Mouse (Mus musculus): ENCODE data around the gene Chaf1a. TPM values are rescaled to one million over a fixed set of nuclear protein-coding genes. Genes with fewer than 3 reads are reported as not detected.

Gene Chaf1a
- polyA plus RNA-seq, 1 experiment from 2014 or later, result 9.2 TPM

DNA sequence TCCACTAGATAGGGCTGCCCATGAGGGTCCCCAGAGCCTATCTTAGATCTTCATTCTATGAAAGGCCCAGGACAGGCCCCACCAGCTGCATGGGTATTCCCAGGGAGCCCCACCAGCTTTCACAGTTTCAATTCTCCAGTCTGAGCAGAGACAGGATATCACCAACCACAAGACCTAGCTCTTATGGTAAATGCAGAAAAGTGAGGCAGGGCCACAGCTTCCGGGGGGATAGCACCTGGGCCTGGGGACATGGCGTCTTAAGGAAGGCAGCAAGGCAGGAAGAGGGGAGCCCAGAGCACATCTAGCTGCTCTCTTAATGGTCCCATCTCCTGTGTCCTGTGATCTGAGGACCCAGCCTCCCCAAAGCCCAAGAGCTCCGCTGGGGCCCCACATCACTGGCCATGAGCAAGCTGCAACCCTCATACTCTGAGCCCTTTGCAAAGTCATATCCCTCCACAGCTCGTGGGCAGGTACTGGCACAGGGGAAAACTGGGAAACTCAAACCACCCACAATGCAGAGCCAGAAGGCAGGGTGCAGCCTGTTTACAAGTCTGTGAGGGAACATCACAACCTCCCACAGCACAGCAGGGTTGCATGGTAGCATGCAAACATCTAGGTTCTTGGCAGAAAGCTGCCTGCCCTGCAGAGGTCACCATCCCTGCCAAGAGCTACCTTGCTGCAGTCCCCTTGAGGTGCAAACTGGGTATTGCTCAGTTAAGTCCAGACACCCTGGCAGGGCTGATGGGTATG, 18.9 kb upstream of the Chaf1a start:
- H3K27me3 ChIP-seq (ENCODE audit: control insufficient read depth, insufficient read depth, low read length), result no peaks in the 10 kb centered on the region
- no peak overlapping the region for H3K27ac ChIP-seq (replicated peaks in 1 of 2; ENCODE audit: control insufficient read depth in 1 of 2, insufficient read depth in 1 of 2, low read depth in 2 of 2, low read length in 2 of 2)
- H3K9ac ChIP-seq (ENCODE audit: low read length), result no peak overlapping the region
- H3K9me3 ChIP-seq (ENCODE audit: control insufficient read depth, low read length), result no peaks in the 10 kb centered on the region
- no peak overlapping the region for H3K4me2 ChIP-seq (ENCODE audit: low read length)
- WGBS, result 79% methylated on average over 4 of the region's 4 CpGs
- ATAC-seq (ENCODE audit: insufficient number of reproducible peaks, insufficient read depth, low FRiP score, low read depth), result no peak
- peaks cover 38% of the 10 kb centered on the region for H3K36me3 ChIP-seq (ENCODE audit: control insufficient read depth, insufficient read depth, low read length)
- peaks cover 36 to 40% of the 10 kb centered on the region in 2 experiments for H3K4me1 ChIP-seq (ENCODE audit: control insufficient read depth in 2 of 2, insufficient read depth in 2 of 2, low read length in 2 of 2)
- no peak overlapping the region for H3K4me3 ChIP-seq (ENCODE audit: control insufficient read depth in 1 of 2, insufficient read depth in 1 of 2, low read depth in 1 of 2, low read length in 2 of 2)

DNA sequence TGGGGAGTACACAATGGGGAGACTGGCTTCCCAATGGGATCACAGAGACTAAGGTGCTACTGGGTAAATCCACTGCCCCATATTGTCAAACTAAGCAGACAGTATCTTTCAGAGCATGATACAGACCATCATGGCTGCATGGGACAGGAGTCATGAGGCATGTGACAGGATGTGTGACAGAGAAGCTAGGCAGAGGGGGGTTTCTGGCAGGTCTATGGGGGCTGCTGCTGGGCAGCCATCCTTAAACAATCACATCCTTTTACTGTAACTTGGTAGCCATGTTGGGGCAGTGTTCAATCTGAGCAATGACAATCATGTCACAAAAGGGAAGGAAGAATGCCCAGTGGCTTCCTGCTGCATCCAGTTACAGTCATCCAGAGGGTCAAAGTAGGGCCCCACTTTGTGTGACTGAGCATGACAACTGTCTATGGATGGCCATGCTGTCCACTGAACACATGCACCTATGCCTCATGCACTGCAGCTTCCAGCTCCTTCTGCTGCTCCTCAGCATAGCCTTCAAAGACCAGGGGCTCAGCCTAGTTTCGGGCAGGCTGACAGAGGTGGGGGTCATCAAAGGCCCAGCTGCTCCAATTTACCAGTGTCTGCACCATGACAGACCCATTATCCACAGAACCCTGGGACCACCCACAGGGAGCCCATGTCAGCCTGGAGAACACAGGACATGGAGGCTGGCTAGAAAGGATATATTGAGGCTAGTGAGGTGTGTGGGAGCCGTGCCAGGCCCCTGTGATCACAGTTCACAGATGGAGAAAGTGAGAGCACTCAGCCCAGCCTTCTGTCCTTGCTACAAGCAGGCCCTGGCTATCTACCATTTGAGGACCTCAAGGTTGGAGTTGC, 17.9 kb upstream of the Chaf1a start:
- Histone ChIP-seq H3K9me3 (ENCODE audit: control insufficient read depth, low read length) (no peaks in the 10 kb centered on the region), H3K4me3 (ENCODE audit: control insufficient read depth in 1 of 2, insufficient read depth in 1 of 2, low read depth in 1 of 2, low read length in 2 of 2) (no peak overlapping the region), H3K9ac (ENCODE audit: low read length) (no peak overlapping the region), H3K36me3 (ENCODE audit: control insufficient read depth, insufficient read depth, low read length) (peaks cover 28% of the 10 kb centered on the region), H3K27me3 (ENCODE audit: control insufficient read depth, insufficient read depth, low read length) (no peaks in the 10 kb centered on the region), H3K4me2 (ENCODE audit: low read length) (no peak overlapping the region), H3K4me1 (ENCODE audit: control insufficient read depth in 2 of 2, insufficient read depth in 2 of 2, low read length in 2 of 2) (peaks cover 41 to 48% of the 10 kb centered on the region in 2 experiments), H3K27ac (replicated peaks in 1 of 2; ENCODE audit: control insufficient read depth in 1 of 2, insufficient read depth in 1 of 2, low read depth in 2 of 2, low read length in 2 of 2) (no peak overlapping the region)
- 86% methylated on average over 2 of the region's 2 CpGs for WGBS
- ATAC-seq (ENCODE audit: insufficient number of reproducible peaks, insufficient read depth, low FRiP score, low read depth), result no peak

DNA sequence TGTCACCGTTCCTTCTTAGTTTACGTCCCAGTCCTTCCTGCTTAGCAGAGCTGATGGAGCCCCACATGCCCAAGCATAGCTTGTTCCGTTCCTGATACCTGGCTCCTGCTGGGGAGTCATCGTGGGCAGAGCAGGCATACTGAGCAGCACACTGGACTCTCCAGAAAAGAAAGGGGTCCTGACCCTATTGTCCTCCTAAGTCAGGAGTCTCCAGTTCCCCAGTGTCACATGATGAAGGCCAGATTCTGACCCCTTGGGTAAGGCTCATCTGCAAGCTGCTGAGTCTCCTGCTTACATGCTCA, 17.3 kb upstream of the Chaf1a start:
- no peaks in the 10 kb centered on the region for H3K9me3 ChIP-seq (ENCODE audit: control insufficient read depth, low read length)
- H3K9ac ChIP-seq (ENCODE audit: low read length), result no peak overlapping the region
- H3K36me3 ChIP-seq (ENCODE audit: control insufficient read depth, insufficient read depth, low read length), result peaks cover 27% of the 10 kb centered on the region
- WGBS, result 89% methylated on average over 4 of the region's 4 CpGs
- 0 out of 4 replicates have a peak overlapping the region, but pooled peaks of 1 of the 2 experiments have one; percentile 1 for H3K27ac ChIP-seq (replicated peaks in 1 of 2; ENCODE audit: control insufficient read depth in 1 of 2, insufficient read depth in 1 of 2, low read depth in 2 of 2, low read length in 2 of 2)
- no peak overlapping the region for H3K4me2 ChIP-seq (ENCODE audit: low read length)
- no peak for ATAC-seq (ENCODE audit: insufficient number of reproducible peaks, insufficient read depth, low FRiP score, low read depth)
- H3K27me3 ChIP-seq (ENCODE audit: control insufficient read depth, insufficient read depth, low read length), result no peaks in the 10 kb centered on the region
- H3K4me3 ChIP-seq (ENCODE audit: control insufficient read depth in 1 of 2, insufficient read depth in 1 of 2, low read depth in 1 of 2, low read length in 2 of 2), result no peak overlapping the region
- H3K4me1 ChIP-seq (ENCODE audit: control insufficient read depth in 2 of 2, insufficient read depth in 2 of 2, low read length in 2 of 2), result peaks cover 45 to 48% of the 10 kb centered on the region in 2 experiments

DNA sequence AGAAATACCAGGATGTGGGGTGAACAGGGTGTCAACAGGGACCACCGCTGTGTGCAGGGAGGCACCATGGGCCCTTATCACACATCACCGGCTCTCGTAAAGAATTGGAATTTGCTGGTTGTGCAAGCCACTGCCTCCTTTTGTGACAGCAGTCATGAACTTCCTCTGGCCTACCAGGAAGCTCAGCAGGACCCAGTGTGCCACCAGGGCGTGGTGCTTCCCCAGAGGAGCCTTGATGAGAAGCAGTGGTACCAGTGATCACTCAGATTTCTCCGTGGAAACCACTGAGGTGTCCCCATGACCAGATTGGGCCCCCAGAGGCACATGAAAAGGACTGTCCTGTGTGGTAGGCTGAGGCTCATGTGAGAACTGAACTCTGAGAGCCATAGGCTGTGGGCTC, 16.9 kb upstream of the Chaf1a start:
- peak overlapping the region; percentile 1 to 3; a peak in 1 of 4 replicates for H3K27ac ChIP-seq (replicated peaks in 1 of 2; ENCODE audit: control insufficient read depth in 1 of 2, insufficient read depth in 1 of 2, low read depth in 2 of 2, low read length in 2 of 2)
- peaks cover 46 to 48% of the 10 kb centered on the region in 2 experiments for H3K4me1 ChIP-seq (ENCODE audit: control insufficient read depth in 2 of 2, insufficient read depth in 2 of 2, low read length in 2 of 2)
- peaks cover 24% of the 10 kb centered on the region for H3K36me3 ChIP-seq (ENCODE audit: control insufficient read depth, insufficient read depth, low read length)
- H3K27me3 ChIP-seq (ENCODE audit: control insufficient read depth, insufficient read depth, low read length), result no peaks in the 10 kb centered on the region
- no peak overlapping the region for H3K4me3 ChIP-seq (ENCODE audit: control insufficient read depth in 1 of 2, insufficient read depth in 1 of 2, low read depth in 1 of 2, low read length in 2 of 2)
- no peak overlapping the region for H3K9ac ChIP-seq (ENCODE audit: low read length)
- no peak overlapping the region for H3K4me2 ChIP-seq (ENCODE audit: low read length)
- no peaks in the 10 kb centered on the region for H3K9me3 ChIP-seq (ENCODE audit: control insufficient read depth, low read length)
- ATAC-seq (ENCODE audit: insufficient number of reproducible peaks, insufficient read depth, low FRiP score, low read depth), result no peak
- 36% methylated on average over 5 of the region's 5 CpGs for WGBS

DNA sequence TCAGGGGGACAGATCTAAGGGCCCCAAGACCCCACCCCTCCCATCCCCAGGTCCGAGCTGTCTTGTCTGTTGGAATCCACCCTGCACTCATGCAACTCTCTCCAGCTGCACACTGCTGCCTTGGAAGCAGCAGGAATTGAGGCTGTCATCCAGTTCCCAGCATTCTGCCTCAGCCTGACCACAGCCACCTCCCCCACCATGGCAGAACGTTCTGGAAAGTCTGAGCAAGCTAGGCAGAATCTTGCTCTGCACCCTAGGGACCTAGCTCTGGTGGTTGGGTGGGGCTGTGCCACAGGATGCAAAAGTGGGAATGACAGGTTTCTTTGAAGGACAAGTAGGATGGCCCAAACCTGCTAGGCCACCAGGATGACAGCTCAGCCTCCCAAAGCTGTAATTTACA, 15.8 kb upstream of the Chaf1a start:
- H3K9me3 ChIP-seq (ENCODE audit: control insufficient read depth, low read length), result no peaks in the 10 kb centered on the region
- 52% methylated on average over 2 of the region's 2 CpGs for WGBS
- peaks cover 24% of the 10 kb centered on the region for H3K36me3 ChIP-seq (ENCODE audit: control insufficient read depth, insufficient read depth, low read length)
- no peaks in the 10 kb centered on the region for H3K27me3 ChIP-seq (ENCODE audit: control insufficient read depth, insufficient read depth, low read length)
- peaks cover 46 to 48% of the 10 kb centered on the region in 2 experiments for H3K4me1 ChIP-seq (ENCODE audit: control insufficient read depth in 2 of 2, insufficient read depth in 2 of 2, low read length in 2 of 2)
- no peak overlapping the region for H3K4me2 ChIP-seq (ENCODE audit: low read length)
- ATAC-seq (ENCODE audit: insufficient number of reproducible peaks, insufficient read depth, low FRiP score, low read depth), result no peak
- H3K27ac ChIP-seq (replicated peaks in 1 of 2; ENCODE audit: control insufficient read depth in 1 of 2, insufficient read depth in 1 of 2, low read depth in 2 of 2, low read length in 2 of 2), result no peak overlapping the region
- no peak overlapping the region for H3K4me3 ChIP-seq (ENCODE audit: control insufficient read depth in 1 of 2, insufficient read depth in 1 of 2, low read depth in 1 of 2, low read length in 2 of 2)
- H3K9ac ChIP-seq (ENCODE audit: low read length), result no peak overlapping the region

DNA sequence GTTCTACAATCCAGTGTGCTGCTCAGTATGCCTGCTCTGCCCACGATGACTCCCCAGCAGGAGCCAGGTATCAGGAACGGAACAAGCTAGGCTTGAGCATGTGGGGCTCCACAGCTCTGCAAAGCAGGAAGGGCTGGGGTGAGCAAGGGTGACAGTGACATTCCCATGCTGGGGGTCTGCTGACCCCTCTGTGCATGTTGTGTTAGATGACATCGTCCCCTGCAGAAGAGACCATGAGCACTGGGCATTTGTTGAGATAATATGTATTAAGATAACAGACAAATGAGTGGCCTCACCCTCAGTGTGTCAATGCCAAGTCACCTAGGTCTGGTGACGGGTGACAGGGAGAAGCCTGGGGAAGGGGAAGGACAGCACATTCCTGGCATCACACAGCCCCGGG, 15.3 kb upstream of the Chaf1a start:
- H3K9ac ChIP-seq (ENCODE audit: low read length), result no peak overlapping the region
- peaks cover 22% of the 10 kb centered on the region for H3K36me3 ChIP-seq (ENCODE audit: control insufficient read depth, insufficient read depth, low read length)
- no peak overlapping the region for H3K4me3 ChIP-seq (ENCODE audit: control insufficient read depth in 1 of 2, insufficient read depth in 1 of 2, low read depth in 1 of 2, low read length in 2 of 2)
- H3K9me3 ChIP-seq (ENCODE audit: control insufficient read depth, low read length), result no peaks in the 10 kb centered on the region
- H3K4me1 ChIP-seq (ENCODE audit: control insufficient read depth in 2 of 2, insufficient read depth in 2 of 2, low read length in 2 of 2), result peaks cover 46 to 48% of the 10 kb centered on the region in 2 experiments
- no peak overlapping the region for H3K4me2 ChIP-seq (ENCODE audit: low read length)
- ATAC-seq (ENCODE audit: insufficient number of reproducible peaks, insufficient read depth, low FRiP score, low read depth), result no peak
- 33% methylated on average over 5 of the region's 5 CpGs for WGBS
- H3K27ac ChIP-seq (replicated peaks in 1 of 2; ENCODE audit: control insufficient read depth in 1 of 2, insufficient read depth in 1 of 2, low read depth in 2 of 2, low read length in 2 of 2), result 0 out of 4 replicates have a peak overlapping the region, but pooled peaks of 1 of the 2 experiments have one; percentile 2
- H3K27me3 ChIP-seq (ENCODE audit: control insufficient read depth, insufficient read depth, low read length), result no peaks in the 10 kb centered on the region

DNA sequence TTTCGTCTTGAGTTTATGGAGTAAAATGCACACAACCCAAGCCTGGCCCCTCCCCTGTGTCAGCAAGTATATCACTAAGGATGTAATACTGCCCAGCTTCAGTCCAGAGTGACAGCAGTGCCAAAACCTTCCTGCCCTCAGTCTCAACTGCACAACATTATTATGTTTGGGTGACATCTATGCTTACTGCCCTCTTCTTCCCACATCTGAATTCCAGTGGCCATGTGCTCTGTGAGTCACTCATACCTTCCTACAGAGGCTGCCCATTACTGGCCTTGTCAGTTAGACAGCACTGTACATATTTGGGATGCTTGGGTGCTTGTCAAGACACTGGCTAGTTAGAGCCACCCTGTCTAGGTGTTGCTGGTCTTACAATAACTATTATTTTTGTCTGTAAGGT, 13.9 kb upstream of the Chaf1a start:
- Histone ChIP-seq H3K9me3 (ENCODE audit: control insufficient read depth, low read length) (no peaks in the 10 kb centered on the region), H3K4me1 (ENCODE audit: control insufficient read depth in 2 of 2, insufficient read depth in 2 of 2, low read length in 2 of 2) (peaks cover 41 to 46% of the 10 kb centered on the region in 2 experiments), H3K27me3 (ENCODE audit: control insufficient read depth, insufficient read depth, low read length) (no peaks in the 10 kb centered on the region), H3K9ac (ENCODE audit: low read length) (peak overlapping the region; percentile 39; the same call in 1 of the 2 replicates), H3K4me3 (ENCODE audit: control insufficient read depth in 1 of 2, insufficient read depth in 1 of 2, low read depth in 1 of 2, low read length in 2 of 2) (no peak overlapping the region), H3K4me2 (ENCODE audit: low read length) (no peak overlapping the region), H3K36me3 (ENCODE audit: control insufficient read depth, insufficient read depth, low read length) (peaks cover 22% of the 10 kb centered on the region), H3K27ac (replicated peaks in 1 of 2; ENCODE audit: control insufficient read depth in 1 of 2, insufficient read depth in 1 of 2, low read depth in 2 of 2, low read length in 2 of 2) (peak overlapping the region; percentile 6 to 46)
- WGBS, result 58% methylated on average over 1 of the region's 1 CpGs
- ATAC-seq (ENCODE audit: insufficient number of reproducible peaks, insufficient read depth, low FRiP score, low read depth), result no peak

All from heart, embryonic 14.5 days (tissue).